In the genomic region with DNA sequence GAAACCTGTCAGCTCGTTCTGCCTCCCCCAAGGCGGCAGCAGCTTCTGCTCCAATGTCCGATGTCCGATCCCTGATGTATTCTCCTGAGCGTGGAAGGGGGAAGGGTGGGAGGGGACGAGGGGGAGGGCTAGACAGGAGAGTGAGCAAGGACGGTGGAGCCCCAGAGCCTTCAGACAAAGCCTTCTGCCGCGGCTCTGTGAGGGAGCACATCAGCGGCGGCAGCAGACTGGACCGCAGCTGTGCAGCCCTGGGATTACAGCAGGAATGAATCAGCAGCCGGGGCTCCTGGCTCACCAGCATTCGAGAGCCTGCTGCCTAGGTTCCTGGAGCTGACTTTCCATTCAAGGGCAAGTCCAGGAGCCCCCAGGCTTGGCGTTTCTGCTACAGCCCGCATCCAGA, we compare ENCODE assay signal across 9 mouse cellular contexts. TPM values are rescaled to one million over a fixed set of nuclear protein-coding genes. Genes with fewer than 3 reads are reported as not detected.
DNase-seq lines count a peak whose midpoint lies in the region; ATAC-seq lines count a peak whose summit lies in the region.
"Had no signal": no experiment of that assay in that cellular context is flagged by ENCODE, and none has a peak within 500 bp of the region (broad histone marks: within the 10 kb centered on the region; RNA-seq: fewer than 3 reads in every experiment).

No protein-coding gene starts in this region.

- H3K9me3 ChIP-seq in embryonic facial prominence, embryonic 12.5 days, result no peaks in the 10 kb centered on the region
- H3K9me3 ChIP-seq in limb, embryonic 10.5 days (replicated peaks), result no peaks in the 10 kb centered on the region
- H3K9me3 ChIP-seq in neural tube, embryonic 15.5 days (replicated peaks), result no peaks in the 10 kb centered on the region

- no peak overlapping the region for H3K4me3 ChIP-seq in embryonic facial prominence, embryonic 12.5 days
- H3K4me3 ChIP-seq in limb, embryonic 10.5 days, result no peak overlapping the region
- H3K4me3 ChIP-seq in neural tube, embryonic 15.5 days (replicated peaks), result peak overlapping the region; percentile 33
- H3K4me3 ChIP-seq: gastrocnemius, adult 2 months had no signal

- H3K27me3 ChIP-seq in embryonic facial prominence, embryonic 12.5 days, result no peaks in the 10 kb centered on the region
- H3K27me3 ChIP-seq in limb, embryonic 10.5 days (ENCODE audit: low read depth, poor library complexity, severe bottlenecking), result no peaks in the 10 kb centered on the region
- no peaks in the 10 kb centered on the region for H3K27me3 ChIP-seq in neural tube, embryonic 15.5 days (replicated peaks)

- peak overlapping the region; percentile 23; the same call in 1 of the 2 replicates for H3K4me2 ChIP-seq in embryonic facial prominence, embryonic 12.5 days (replicated peaks)
- H3K4me2 ChIP-seq in neural tube, embryonic 15.5 days, result peak overlapping the region; percentile 59

- H3K4me1 ChIP-seq in embryonic facial prominence, embryonic 12.5 days, result peaks cover 28% of the 10 kb centered on the region
- H3K4me1 ChIP-seq in limb, embryonic 10.5 days, result peaks cover 39% of the 10 kb centered on the region
- H3K4me1 ChIP-seq in neural tube, embryonic 15.5 days, result peaks cover 58% of the 10 kb centered on the region

- H3K36me3 ChIP-seq in embryonic facial prominence, embryonic 12.5 days, result peaks cover 26% of the 10 kb centered on the region
- peaks cover 63% of the 10 kb centered on the region for H3K36me3 ChIP-seq in limb, embryonic 10.5 days
- H3K36me3 ChIP-seq in neural tube, embryonic 15.5 days, result peaks cover 3% of the 10 kb centered on the region; the same call in 1 of the 2 replicates

- DNase-seq in layer of hippocampus, adult 9-11 months, result peak; percentile 17
- no peak for DNase-seq in layer of hippocampus, adult 9-10 months (ENCODE audit: low spot score)
- DNase-seq in limb, embryonic 10.5 days (ENCODE audit: low spot score), result peak; percentile 46
- no peak for DNase-seq in ovary, postnatal 36 days (ENCODE audit: low spot score)
- DNase-seq in urinary bladder, adult 18-20 months (ENCODE audit: low spot score in 2 of 2), result no peak
- no peak for DNase-seq in lung, postnatal 4 days
- DNase-seq: gastrocnemius, adult 2 months had no signal

- 0 out of 2 replicates have a peak overlapping the region, but pooled peaks have one; percentile 9 for H3K9ac ChIP-seq in embryonic facial prominence, embryonic 12.5 days
- H3K9ac ChIP-seq in neural tube, embryonic 15.5 days (replicated peaks), result peak overlapping the region; percentile 43

- ATAC-seq in embryonic facial prominence, embryonic 12.5 days (ENCODE audit: insufficient number of reproducible peaks, insufficient read depth, low FRiP score, low TSS enrichment), result no peak
- ATAC-seq in neural tube, embryonic 15.5 days (ENCODE audit: low FRiP score), result peak; percentile 56; the same call in 1 of the 2 replicates

- 33% methylated on average over 16 of the region's 16 CpGs for WGBS in embryonic facial prominence, embryonic 12.5 days
- WGBS in limb, embryonic 10.5 days, result 56% methylated on average over 16 of the region's 16 CpGs
- WGBS in neural tube, embryonic 15.5 days, result 12% methylated on average over 16 of the region's 16 CpGs

- peak overlapping the region; percentile 47 for H3K27ac ChIP-seq in embryonic facial prominence, embryonic 12.5 days
- 0 out of 2 replicates have a peak overlapping the region, but pooled peaks have one; percentile 38 for H3K27ac ChIP-seq in limb, embryonic 10.5 days
- H3K27ac ChIP-seq in neural tube, embryonic 15.5 days (replicated peaks), result peak overlapping the region; percentile 72
- H3K27ac ChIP-seq: gastrocnemius, adult 2 months had no signal

RNA-seq across cellular contexts. Expression of a gene that starts 39.8 kb away (rescaled TPM):
- 1.7 and 1.9 TPM in 2 replicates for polyA plus RNA-seq in embryonic facial prominence, embryonic 12.5 days (2016; fragmentation: Nextera tagmentation; extraction: Ambion mirVana)
- polyA plus RNA-seq in limb, embryonic 10.5 days (2016; fragmentation: Nextera tagmentation; extraction: Ambion mirVana), result 0.97 and 1.1 TPM in 2 replicates
- polyA plus RNA-seq in neural tube, embryonic 15.5 days (2015; fragmentation: Nextera tagmentation; extraction: Ambion mirVana), result 1.4 and 1.8 TPM in 2 replicates

Comparison
In these comparisons a context has a peak if more than half of its experiments do, and no peak if none do; other contexts are left out.
1. DNase-seq: peak in layer of hippocampus, adult 9-11 months (single experiment) and limb, embryonic 10.5 days (single experiment); none in layer of hippocampus, adult 9-10 months (single experiment), ovary, postnatal 36 days (single experiment), urinary bladder, adult 18-20 months (0 of 2) and lung, postnatal 4 days (0 of 2).
2. Peak in every context shown above with its lines, with median percentiles within 50 percentile points of each other: H3K27ac ChIP-seq.